Mouse (Mus musculus): ENCODE results near the gene Thra.

- TF ChIP-seq CTCF (IDR thresholded peaks at IDR 0.05; ENCODE audit: low read depth) (no peak), EP300 (optimal IDR thresholded peaks at IDR 0.05) (no peak)
Measured at GRCm38 (mm10) chr11:98810686-98811085, 70.2 kb downstream of the Thra start.

Measured in stomach, postnatal 0 days (tissue).